Mouse (Mus musculus) myocyte (in vitro differentiated cells): ENCODE results near the gene Anks1. TPM values are rescaled to one million over a fixed set of nuclear protein-coding genes. Genes with fewer than 3 reads are reported as not detected.
"Not testable (repeated sequence)": the region's sequence is repeated elsewhere in the genome, so short reads cannot be mapped to it uniquely, and the experiment has no call there.

Experiments used
- H3K27me3 ChIP-seq: one replicate; pipeline ENCODE4 v1.6.1; 2011; ENCODE audit not compliant: control insufficient read depth, insufficient read depth, insufficient read length
- H3K36me3 ChIP-seq: one replicate; pipeline ENCODE4 v1.6.1; 2011; ENCODE audit not compliant: control insufficient read depth, insufficient read depth
- H3K4me2 ChIP-seq: one replicate; pipeline ENCODE4 v1.6.1; 2011; ENCODE audit warnings: low read depth, control low read depth
- H3K4me3 ChIP-seq: one replicate; pipeline ENCODE4 v1.5.1; 2011; ENCODE audit warnings: mild to moderate bottlenecking, control low read depth, moderate library complexity
- H3K79me2 ChIP-seq: one replicate; pipeline ENCODE4 v1.6.1; 2011; ENCODE audit not compliant: control insufficient read depth, insufficient read depth
- H3ac ChIP-seq: one replicate; pipeline ENCODE4 v1.6.1; 2011; ENCODE audit not compliant: control insufficient read depth, insufficient read length
- CEBPB ChIP-seq: IDR thresholded peaks from 2 replicates; pipeline ENCODE4 v1.6.1; 2011; ENCODE audit warnings: mild to moderate bottlenecking, moderate library complexity; ENCODE audit not compliant: poor library complexity, insufficient read depth, severe bottlenecking
- E2F4 ChIP-seq: IDR thresholded peaks from one replicate; pipeline ENCODE4 v1.6.1; 2011; ENCODE audit warnings: mild to moderate bottlenecking, control low read depth, moderate library complexity; ENCODE audit not compliant: insufficient read depth
- MAX ChIP-seq: IDR thresholded peaks from one replicate; pipeline ENCODE4 v1.6.1; 2011; ENCODE audit warnings: low read depth, mild to moderate bottlenecking, control low read depth
- MYOD1 ChIP-seq, 3 experiments: IDR thresholded peaks; one replicate each; pipeline ENCODE4 v1.6.1; 2011; ENCODE audit warnings: control low read depth in 2 of 3, low read depth in 2 of 3, mild to moderate bottlenecking in 2 of 3, moderate library complexity in 1 of 3; ENCODE audit not compliant: insufficient read length in 2 of 3, control insufficient read depth in 1 of 3
- MYOG ChIP-seq, 3 experiments: IDR thresholded peaks; one replicate each; pipeline ENCODE4 v1.6.1; 2011; ENCODE audit warnings: control low read depth in 2 of 3, low read depth in 2 of 3, mild to moderate bottlenecking in 2 of 3; ENCODE audit not compliant: insufficient read length in 2 of 3, control insufficient read depth in 1 of 3, insufficient read depth in 1 of 3
- POLR2A ChIP-seq: IDR thresholded peaks from one replicate; pipeline ENCODE4 v1.6.1; 2011; ENCODE audit warnings: low read depth, mild to moderate bottlenecking, control low read depth, moderate library complexity; ENCODE audit not compliant: insufficient read length
- POLR2AphosphoS2 ChIP-seq: IDR thresholded peaks from one replicate; pipeline ENCODE4 v1.6.1; 2011; ENCODE audit warnings: low read depth, control low read depth; ENCODE audit not compliant: insufficient read length
- REST ChIP-seq: IDR thresholded peaks from one replicate; pipeline ENCODE4 v1.6.1; 2011; ENCODE audit warnings: mild to moderate bottlenecking, control low read depth, moderate library complexity; ENCODE audit not compliant: insufficient read depth, insufficient read length
- SRF ChIP-seq: IDR thresholded peaks from one replicate; pipeline ENCODE4 v1.6.1; 2011; ENCODE audit warnings: low read depth; ENCODE audit not compliant: control insufficient read depth, insufficient read length
- TCF12 ChIP-seq: IDR thresholded peaks from one replicate; pipeline ENCODE4 v1.6.1; 2011; ENCODE audit warnings: mild to moderate bottlenecking, control low read depth; ENCODE audit not compliant: poor library complexity, insufficient read depth, severe bottlenecking
- TCF3 ChIP-seq: IDR thresholded peaks from one replicate; pipeline ENCODE4 v1.6.1; 2011; ENCODE audit warnings: low read depth, control low read depth; ENCODE audit not compliant: insufficient read length
- USF1 ChIP-seq: IDR thresholded peaks from one replicate; pipeline ENCODE4 v1.6.1; 2011; ENCODE audit warnings: low read depth, mild to moderate bottlenecking, control low read depth, moderate library complexity
- polyA plus RNA-seq: library from polyadenylated mRNA; unstranded; fragments of >200 nt; fragmentation: generic; extraction: Trizol; gene quantifications from one replicate; pipeline ENCODE4 v1.2.1, GENCODE M21; 2012; ENCODE audit warnings: missing spikeins

The Anks1 gene
- polyA plus RNA-seq, 1 experiment = 10.0 TPM

- TF ChIP-seq POLR2A (no peak), MYOG (IDR thresholded peaks at IDR 0.05; ENCODE audit: control insufficient read depth in 1 of 3, insufficient read depth in 1 of 3, insufficient read length in 2 of 3, low read depth in 2 of 3) (no peak), REST (no peak), USF1 (no peak), MYOD1 (IDR thresholded peaks at IDR 0.05; ENCODE audit: control insufficient read depth in 1 of 3, insufficient read length in 2 of 3, low read depth in 2 of 3) (no peak), MAX (no peak), SRF (no peak), POLR2AphosphoS2 (no peak), E2F4 (no peak), CEBPB (no peak), TCF12 (no peak), TCF3 (no peak)
- H3K4me2 ChIP-seq = no peak overlapping the region
- no peak overlapping the region for H3ac ChIP-seq
- H3K27me3 ChIP-seq = no peaks in the 10 kb centered on the region
- H3K4me3 ChIP-seq = no peak overlapping the region
- no peaks in the 10 kb centered on the region for H3K36me3 ChIP-seq
- H3K79me2 ChIP-seq = no peaks in the 10 kb centered on the region
Observed at GRCm38 (mm10) chr17:27953136-27953535, 44.0 kb downstream of the Anks1 start.

GRCm38 (mm10) chr17:27954629-27955402 is 45.7 kb downstream of the Anks1 start:
- H3K36me3 ChIP-seq = no peaks in the 10 kb centered on the region
- H3K4me2 ChIP-seq = no peak overlapping the region
- H3K79me2 ChIP-seq = no peaks in the 10 kb centered on the region
- no peak overlapping the region for H3K4me3 ChIP-seq
- no peaks in the 10 kb centered on the region for H3K27me3 ChIP-seq
- H3ac ChIP-seq = no peak overlapping the region
- no peak for TF ChIP-seq TCF12
- no peak for TF ChIP-seq SRF
- TF ChIP-seq MYOG (IDR thresholded peaks at IDR 0.05; ENCODE audit: control insufficient read depth in 1 of 3, insufficient read depth in 1 of 3, insufficient read length in 2 of 3, low read depth in 2 of 3) = no peak
- no peak for TF ChIP-seq POLR2AphosphoS2
- TF ChIP-seq MAX = no peak
- TF ChIP-seq USF1 = no peak

- Histone ChIP-seq H3K4me3 (no peak overlapping the region), H3K79me2 (no peaks in the 10 kb centered on the region), H3K4me2 (no peak overlapping the region), H3K27me3 (no peaks in the 10 kb centered on the region), H3ac (no peak overlapping the region), H3K36me3 (no peaks in the 10 kb centered on the region)
- TF ChIP-seq MYOD1 (IDR thresholded peaks at IDR 0.05; ENCODE audit: control insufficient read depth in 1 of 3, insufficient read length in 2 of 3, low read depth in 2 of 3) = no peak
- TF ChIP-seq CEBPB = no peak
Observed at GRCm38 (mm10) chr17:27957649-27958048, 48.5 kb downstream of the Anks1 start.

GRCm38 (mm10) chr17:27960128-27961111 is 51.3 kb downstream of the Anks1 start:
- no peak for TF ChIP-seq E2F4
- no peak for TF ChIP-seq USF1
- TF ChIP-seq SRF = no peak
- no peak for TF ChIP-seq POLR2AphosphoS2
- TF ChIP-seq MAX = no peak
- TF ChIP-seq TCF3 = no peak
- no peak for TF ChIP-seq TCF12
- no peak for TF ChIP-seq MYOG (IDR thresholded peaks at IDR 0.05; ENCODE audit: control insufficient read depth in 1 of 3, insufficient read depth in 1 of 3, insufficient read length in 2 of 3, low read depth in 2 of 3)
- no peak for TF ChIP-seq POLR2A
- Histone ChIP-seq H3K79me2 (no peaks in the 10 kb centered on the region), H3K4me2 (no peak overlapping the region), H3K36me3 (no peaks in the 10 kb centered on the region), H3K27me3 (no peaks in the 10 kb centered on the region), H3K4me3 (no peak overlapping the region), H3ac (no peak overlapping the region)

- H3K27me3 ChIP-seq, H3K4me2 ChIP-seq, H3K36me3 ChIP-seq: not testable (repeated sequence)
Observed at GRCm38 (mm10) chr17:27963120-27963519, 54.0 kb downstream of the Anks1 start.

More at GRCm38 (mm10) chr17:27963120-27963519, 54.0 kb downstream of the Anks1 start:
- H3ac ChIP-seq, H3K4me3 ChIP-seq, H3K79me2 ChIP-seq: not testable (repeated sequence)
